Mouse (Mus musculus) megakaryocyte, embryonic 14.5 days (primary cell): ENCODE results near the gene Gm42906.

Source experiments
- FLI1 ChIP-seq: IDR thresholded peaks from 2 replicates; pipeline ENCODE4 v1.6.1; 2012; ENCODE audit warnings: low read length, inconsistent platforms, mixed read lengths
- GATA1 ChIP-seq: IDR thresholded peaks from 3 replicates; pipeline ENCODE4 v1.6.1; 2012; ENCODE audit warnings: mixed read lengths, low read length, inconsistent platforms, borderline replicate concordance

DNA sequence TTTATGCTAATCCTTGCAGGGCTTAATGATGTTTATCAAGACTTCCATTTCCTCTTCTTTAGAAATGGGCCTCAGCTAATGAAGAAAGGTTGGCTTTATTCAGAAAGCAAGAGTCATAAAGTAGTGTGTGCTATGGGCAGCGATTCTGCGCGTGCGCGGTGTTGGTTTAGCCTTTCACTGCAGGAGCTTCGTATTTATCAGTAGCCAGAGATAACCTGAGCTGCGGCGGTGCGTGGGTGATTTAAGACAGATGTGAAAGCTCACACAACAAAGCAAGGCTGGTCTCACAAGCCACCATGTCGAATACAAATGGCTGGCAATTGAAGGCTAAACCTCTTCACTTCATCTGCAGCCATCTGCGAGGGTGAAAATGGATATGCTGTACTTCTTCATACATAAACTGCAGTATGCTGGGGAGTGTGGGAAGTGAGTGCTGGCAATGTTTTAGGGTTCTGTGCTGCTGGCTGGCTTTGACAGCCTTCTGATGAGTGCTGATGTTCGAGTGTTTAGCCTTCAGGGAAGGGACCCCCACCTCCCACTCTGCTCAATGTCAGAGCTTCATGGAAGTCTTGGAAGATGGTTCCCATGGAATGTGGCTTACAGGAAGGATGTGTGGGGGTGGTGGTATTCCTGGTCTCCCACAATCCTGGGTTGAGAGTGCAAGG lies 371.6 kb downstream of the Gm42906 start:
- TF ChIP-seq FLI1: no peak
- no peak for TF ChIP-seq GATA1
